Mouse (Mus musculus): Measurements from ENCODE around the gene Meioc. TPM values are rescaled to one million over a fixed set of nuclear protein-coding genes. Genes with fewer than 3 reads are reported as not detected.
A peak's percentile ranks its signal among the peaks of the same experiment; 100 is the strongest.

Gene Meioc
- not detected for total RNA-seq (2022)

GRCm38 (mm10) chr11:102663416-102663815, at the start of gene Meioc:
TSS of gene Meioc (plus strand) at chr11:102663716.
- no peak for DNase-seq (ENCODE audit: low spot score in 2 of 2)

GRCm38 (mm10) chr11:102619449-102619848, 44.1 kb upstream of the Meioc start:
- DNase-seq (ENCODE audit: low spot score in 2 of 2): no peak

GRCm38 (mm10) chr11:102623876-102624789, 39.4 kb upstream of the Meioc start:
- no peak for DNase-seq (ENCODE audit: low spot score in 2 of 2)

GRCm38 (mm10) chr11:102624888-102625407, 38.6 kb upstream of the Meioc start:
- DNase-seq (ENCODE audit: low spot score in 2 of 2): no peak

- DNase-seq (ENCODE audit: low spot score in 2 of 2): no peak
Observed at GRCm38 (mm10) chr11:102627171-102627931, 36.2 kb upstream of the Meioc start.

GRCm38 (mm10) chr11:102628529-102628928, 35.0 kb upstream of the Meioc start:
- DNase-seq (ENCODE audit: low spot score in 2 of 2): no peak

- DNase-seq (ENCODE audit: low spot score in 2 of 2): no peak
Observed at GRCm38 (mm10) chr11:102629375-102629774, 34.1 kb upstream of the Meioc start.

GRCm38 (mm10) chr11:102630731-102631130, 32.8 kb upstream of the Meioc start:
- no peak for DNase-seq (ENCODE audit: low spot score in 2 of 2)

- no peak for DNase-seq (ENCODE audit: low spot score in 2 of 2)
Observed at GRCm38 (mm10) chr11:102631203-102631602, 32.3 kb upstream of the Meioc start.

GRCm38 (mm10) chr11:102632725-102633124, 30.8 kb upstream of the Meioc start:
- no peak for DNase-seq (ENCODE audit: low spot score in 2 of 2)

GRCm38 (mm10) chr11:102633379-102633778, 30.1 kb upstream of the Meioc start:
- no peak for DNase-seq (ENCODE audit: low spot score in 2 of 2)

GRCm38 (mm10) chr11:102636887-102637286, 26.6 kb upstream of the Meioc start:
- no peak for DNase-seq (ENCODE audit: low spot score in 2 of 2)

GRCm38 (mm10) chr11:102643891-102644382, 19.6 kb upstream of the Meioc start:
- DNase-seq (ENCODE audit: low spot score in 2 of 2): no peak

GRCm38 (mm10) chr11:102646226-102646625, 17.3 kb upstream of the Meioc start:
- no peak for DNase-seq (ENCODE audit: low spot score in 2 of 2)

- no peak for DNase-seq (ENCODE audit: low spot score in 2 of 2)
Observed at GRCm38 (mm10) chr11:102647885-102648284, 15.6 kb upstream of the Meioc start.

GRCm38 (mm10) chr11:102651381-102651780, 12.1 kb upstream of the Meioc start:
- peak in 1 of 2 experiments; percentile 50 for DNase-seq (ENCODE audit: low spot score in 2 of 2)

- no peak for DNase-seq (ENCODE audit: low spot score in 2 of 2)
Observed at GRCm38 (mm10) chr11:102652844-102653243, 10.7 kb upstream of the Meioc start.

GRCm38 (mm10) chr11:102655888-102656287, 7.6 kb upstream of the Meioc start:
- DNase-seq (ENCODE audit: low spot score in 2 of 2): peak in 1 of 2 experiments; percentile 32

GRCm38 (mm10) chr11:102656326-102656926, 7.1 kb upstream of the Meioc start:
- DNase-seq (ENCODE audit: low spot score in 2 of 2): no peak

- no peak for DNase-seq (ENCODE audit: low spot score in 2 of 2)
Observed at GRCm38 (mm10) chr11:102656931-102657330, 6.6 kb upstream of the Meioc start.

GRCm38 (mm10) chr11:102665151-102665550, 1.6 kb downstream of the Meioc start:
- no peak for DNase-seq (ENCODE audit: low spot score in 2 of 2)

All from left cerebral cortex, adult 8-10 months (tissue).